Mouse (Mus musculus) kidney, postnatal 10 days (tissue): ENCODE results near the gene Shank2.
A peak's percentile ranks its signal among the peaks of the same experiment; 100 is the strongest.

Experiments used
- DNase-seq: peaks from one replicate; pipeline ENCODE4 v3.0.0; 2021; ENCODE audit warnings: mixed read lengths

Gene Shank2

DNA sequence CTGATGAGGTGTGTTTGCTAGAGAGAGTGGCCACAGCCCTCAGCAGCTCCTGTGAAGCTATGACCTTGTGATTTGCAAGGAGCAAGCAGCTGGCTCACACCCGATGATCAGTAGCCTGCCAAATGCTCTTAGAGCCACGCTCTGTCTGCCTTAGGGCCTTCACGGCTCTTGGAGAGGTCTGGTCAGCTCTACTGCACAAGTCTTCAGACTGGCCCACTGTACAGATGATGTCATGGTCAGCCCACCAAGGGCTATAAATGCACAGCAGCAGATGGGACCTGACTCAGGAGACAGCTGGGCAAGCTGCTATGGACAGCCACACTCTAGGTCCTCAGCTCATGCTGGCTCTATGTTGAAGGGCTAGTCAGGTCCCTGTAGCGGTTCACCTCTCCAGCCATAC is 376.5 kb downstream of the Shank2 start:
- DNase-seq, result no peak

DNA sequence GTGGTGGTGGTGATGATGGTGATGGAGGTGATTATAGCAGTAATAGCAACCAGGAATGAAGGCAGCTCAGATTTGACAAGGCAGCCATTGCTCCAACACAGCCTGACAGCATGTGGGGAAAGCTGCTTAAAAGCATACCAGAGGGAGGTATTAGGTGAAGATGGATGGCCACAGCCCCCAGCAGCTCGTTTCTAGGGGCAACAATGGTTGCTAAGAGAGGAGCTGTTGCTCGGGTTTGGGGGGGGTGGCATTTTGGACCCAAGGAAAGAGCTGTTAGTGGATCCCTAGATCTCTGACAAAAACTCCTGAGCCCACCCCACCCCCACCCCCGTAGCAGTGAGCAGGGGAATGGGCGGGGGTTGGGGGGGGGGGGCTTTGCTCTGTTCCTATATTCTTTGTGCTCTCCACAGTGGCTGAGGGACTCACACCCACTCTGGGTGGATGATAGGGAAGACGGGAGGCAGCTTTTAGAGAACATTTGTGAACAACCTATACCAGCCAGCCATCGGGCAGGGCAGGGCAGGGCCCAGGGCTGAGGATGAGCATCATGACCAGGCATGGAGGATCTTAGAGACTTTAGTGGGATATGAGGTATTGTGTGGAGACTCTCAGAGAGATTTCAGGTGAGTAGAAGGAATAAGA is 377.6 kb downstream of the Shank2 start:
- DNase-seq, result no peak

DNA sequence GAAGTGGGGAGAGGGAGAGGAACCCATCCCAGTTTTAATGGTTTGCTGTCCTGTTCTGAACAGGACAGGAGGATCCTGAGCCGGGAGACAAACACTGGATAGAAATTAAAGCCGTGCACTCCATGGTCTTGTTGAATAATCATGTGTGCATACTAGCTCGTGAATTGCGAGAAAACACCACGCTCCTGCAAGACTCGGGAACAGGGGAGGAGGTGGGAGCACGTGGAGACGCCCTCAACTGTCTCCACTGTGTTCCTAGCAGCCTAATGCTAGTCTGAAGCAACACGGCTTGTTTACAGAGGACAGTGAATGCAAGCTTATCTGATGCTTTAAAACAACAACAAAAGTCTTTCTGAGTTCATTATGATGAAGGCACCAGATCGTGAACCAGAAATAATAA is 379.9 kb downstream of the Shank2 start:
- DNase-seq, result no peak

DNA sequence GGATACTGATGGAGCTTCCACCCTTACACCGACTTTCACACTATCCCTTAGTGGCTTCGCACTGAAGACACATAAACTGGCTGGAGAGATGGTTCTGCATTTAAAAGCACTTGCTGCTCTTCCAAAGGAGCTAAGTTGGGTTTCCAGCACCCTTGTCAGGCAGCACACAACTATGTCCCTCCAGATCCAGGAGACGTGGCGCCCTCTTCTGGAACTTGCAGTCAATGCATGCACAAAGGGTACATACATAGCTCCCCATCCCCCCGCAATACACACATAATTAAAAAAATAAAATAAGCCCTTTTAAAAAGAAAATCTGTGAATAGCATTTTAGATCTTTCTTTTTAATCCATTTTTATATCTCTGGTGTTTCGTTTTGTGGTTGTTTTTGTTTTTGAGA is 385.8 kb downstream of the Shank2 start:
- DNase-seq, result no peak

DNA sequence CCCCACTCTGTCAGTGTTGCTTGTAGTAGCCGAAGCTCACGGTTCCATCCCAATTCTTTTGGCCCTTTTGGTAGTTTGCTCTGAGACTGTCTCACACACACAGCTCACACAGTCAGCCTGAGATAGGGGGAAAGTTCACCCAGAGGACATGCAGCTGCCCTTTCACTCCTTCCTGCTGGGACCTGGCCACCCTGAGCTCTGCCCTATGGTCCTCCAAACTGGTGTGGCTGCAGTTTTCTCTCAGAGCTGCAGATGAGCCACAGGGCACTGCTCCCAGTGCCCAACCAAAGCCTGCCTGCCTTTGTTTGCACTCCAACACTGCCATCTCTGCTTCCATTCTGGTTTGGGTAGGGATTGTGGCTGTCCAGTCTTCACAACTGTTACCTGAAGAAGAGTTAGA is 388.0 kb downstream of the Shank2 start:
- DNase-seq, result no peak

DNA sequence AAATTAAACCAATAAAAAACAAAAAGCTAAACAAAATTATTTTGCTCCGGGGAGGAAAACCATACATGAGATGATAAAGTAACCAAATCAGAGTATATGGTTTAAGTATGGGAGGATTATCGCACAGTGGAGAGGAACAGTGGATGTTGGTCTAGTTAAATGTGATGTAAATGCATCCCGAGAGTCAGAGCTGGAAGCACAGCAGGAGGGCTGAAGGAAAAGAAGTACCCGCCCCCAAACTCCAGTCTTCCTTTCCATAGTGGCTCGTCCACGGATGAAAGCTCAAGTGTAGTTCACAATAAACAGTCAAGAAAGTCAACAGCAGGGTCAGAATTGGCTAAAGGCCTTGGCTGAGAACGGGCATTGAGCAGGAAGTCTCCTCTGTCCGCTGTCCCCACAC is 388.9 kb downstream of the Shank2 start:
- no peak for DNase-seq

DNA sequence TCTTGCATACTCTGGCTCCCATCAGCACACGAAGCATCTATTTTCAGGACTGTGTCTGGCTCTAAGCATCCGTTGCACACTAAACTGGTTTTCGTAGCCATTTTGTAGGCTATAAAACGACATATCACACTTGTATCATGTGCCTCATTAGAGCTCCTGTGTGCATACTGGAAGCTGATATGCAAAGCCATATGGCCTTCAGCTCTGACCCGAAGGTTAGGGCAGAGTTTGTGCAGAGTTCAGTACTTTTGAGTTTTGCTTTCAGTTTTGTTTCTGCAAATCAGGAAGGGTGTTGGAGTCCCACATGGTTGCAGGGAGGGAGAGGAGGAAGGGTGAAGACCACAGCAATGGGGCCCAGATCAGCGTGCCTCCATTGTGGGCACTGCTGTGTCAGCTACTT is 390.0 kb downstream of the Shank2 start:
- DNase-seq, result no peak

DNA sequence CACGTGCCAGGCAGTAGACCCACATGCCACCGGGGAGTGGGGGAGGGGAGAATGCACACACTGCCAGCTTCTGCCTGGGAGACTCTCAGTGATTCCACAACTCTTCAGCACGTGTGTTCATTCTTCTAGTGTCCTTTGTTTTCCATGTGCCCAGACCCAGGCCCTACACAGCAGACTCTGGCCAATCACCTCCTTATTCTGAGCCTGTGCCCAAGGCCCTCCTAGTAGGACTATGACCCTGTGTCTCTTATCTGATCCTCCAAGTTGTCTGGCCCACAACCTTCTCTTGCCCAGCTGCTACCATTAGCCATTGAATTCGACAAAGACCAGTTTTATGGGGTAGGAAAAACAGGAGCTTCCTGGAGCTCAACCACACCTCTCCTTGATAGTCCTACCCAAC is 400.8 kb downstream of the Shank2 start:
- DNase-seq, result no peak

DNA sequence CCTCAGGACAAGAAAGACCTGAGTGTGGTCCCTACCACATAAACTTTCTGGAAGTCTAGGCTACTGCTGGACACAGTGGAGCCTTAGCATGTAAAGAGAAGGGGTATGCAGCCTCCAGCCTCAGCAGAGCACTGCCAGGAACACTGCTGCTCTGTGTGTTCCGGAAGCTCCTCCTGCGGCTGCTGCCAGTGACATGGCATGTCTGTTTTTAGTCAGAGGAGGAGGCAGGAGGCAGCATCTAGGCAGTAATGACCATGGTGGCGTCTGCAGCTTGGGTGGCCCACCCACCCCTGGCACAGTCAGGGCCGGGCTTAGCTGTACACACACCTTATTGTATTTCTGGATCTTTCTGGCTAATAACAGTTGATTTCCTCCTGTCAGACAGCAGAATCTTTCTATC is 405.9 kb downstream of the Shank2 start:
- DNase-seq, result no peak

DNA sequence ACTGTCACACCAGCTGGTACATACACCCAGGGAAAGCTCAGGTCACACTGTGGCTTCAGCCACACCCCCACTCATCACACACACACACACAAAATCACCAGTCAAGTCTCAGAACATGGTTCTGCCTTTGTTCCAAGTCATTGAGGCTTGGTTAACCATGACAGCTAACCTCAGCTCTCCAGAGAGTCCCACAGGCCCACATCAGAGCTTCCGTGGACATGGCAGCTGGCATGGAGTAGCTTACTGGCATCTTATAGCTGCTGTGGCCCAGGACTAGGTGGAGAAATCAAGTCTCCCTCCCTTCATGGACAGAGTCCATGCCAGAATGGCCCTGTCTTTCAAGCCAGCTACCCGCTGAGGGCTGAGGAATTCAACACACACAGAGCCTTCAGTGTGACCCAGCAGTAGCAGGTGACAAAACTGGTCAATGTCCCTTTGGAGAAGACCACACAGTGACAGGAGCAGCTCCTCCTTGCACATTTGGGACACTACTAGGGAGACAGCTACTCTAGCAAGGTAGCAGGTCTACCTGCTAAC is 406.8 kb downstream of the Shank2 start:
- no peak for DNase-seq

DNA sequence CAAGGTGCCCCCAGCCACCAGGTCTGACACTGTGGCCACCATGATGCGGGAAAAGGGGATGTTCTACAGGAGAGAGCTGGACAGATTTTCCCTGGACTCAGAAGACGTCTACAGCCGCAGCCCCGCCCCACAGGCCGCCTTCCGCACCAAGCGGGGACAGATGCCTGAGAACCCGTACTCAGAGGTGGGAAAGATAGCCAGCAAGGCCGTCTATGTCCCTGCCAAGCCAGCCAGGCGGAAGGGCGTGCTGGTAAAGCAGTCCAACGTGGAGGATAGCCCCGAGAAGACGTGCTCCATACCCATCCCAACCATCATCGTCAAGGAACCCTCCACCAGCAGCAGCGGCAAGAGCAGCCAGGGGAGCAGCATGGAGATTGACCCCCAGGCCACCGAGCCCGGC is 408.0 kb downstream of the Shank2 start:
- DNase-seq, result no peak

DNA sequence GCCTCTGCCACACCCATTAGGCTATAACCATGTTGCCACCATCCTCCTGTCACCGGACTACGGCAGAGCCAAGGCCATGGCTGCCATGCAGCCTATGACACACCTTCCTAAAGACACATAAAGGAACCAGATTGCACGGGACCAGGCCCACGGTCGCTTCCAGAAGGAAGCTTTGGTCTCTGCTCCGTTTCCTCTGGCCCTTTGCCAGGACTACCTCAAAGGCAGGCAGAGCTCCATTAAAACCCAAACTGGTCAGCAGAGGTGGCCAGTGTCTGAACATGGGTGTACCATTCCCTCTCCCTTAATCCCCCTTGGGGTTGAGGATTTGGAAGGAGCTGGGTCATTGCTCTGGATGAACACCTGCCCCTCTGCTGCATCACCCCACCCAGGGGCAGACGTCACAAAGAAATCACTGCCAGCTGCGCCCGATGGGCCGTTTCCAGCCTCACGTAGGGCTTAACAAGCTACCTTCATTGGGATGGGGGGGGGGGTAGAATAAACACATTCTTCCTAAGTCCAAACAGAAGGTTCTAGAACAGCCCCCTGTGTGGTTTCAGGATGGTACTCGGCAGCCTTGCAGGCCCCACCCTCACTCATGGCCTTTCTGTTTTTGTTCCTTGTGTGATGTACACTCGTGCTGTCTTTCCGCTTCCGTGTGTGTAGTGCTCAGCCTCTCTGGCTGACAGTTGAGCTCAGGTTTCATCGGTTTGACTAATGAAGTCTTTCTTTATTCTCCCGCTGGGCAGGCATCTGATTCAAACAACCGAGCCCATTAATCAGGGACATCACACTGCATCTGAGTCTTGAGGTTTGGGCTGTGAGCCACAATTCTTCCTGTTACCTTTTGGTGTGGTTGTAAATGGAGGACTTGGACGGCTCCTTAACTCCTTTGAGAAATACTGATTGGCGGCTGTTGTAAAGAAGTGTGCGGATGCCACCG is 410.5 kb downstream of the Shank2 start:
- peak; percentile 28 for DNase-seq

DNA sequence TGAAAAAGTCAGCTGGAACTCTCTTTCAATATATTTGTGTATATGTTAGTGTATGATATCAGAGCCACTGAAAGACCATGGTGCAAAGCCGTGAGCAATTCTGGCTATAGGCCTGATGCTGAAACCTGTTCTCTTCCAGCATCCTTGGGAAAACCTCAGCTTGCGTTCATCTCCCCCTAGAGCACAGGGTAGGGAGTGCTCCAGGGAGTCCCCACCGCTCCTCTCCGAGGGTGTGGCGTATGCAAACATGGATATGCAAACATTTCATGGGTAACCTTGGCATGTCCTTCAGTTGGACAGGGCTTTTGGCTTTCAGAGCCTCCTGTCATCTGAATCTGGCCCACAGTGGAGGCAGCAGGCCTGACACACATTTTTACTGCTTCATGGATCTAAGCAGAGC is 412.9 kb downstream of the Shank2 start:
- DNase-seq, result no peak

DNA sequence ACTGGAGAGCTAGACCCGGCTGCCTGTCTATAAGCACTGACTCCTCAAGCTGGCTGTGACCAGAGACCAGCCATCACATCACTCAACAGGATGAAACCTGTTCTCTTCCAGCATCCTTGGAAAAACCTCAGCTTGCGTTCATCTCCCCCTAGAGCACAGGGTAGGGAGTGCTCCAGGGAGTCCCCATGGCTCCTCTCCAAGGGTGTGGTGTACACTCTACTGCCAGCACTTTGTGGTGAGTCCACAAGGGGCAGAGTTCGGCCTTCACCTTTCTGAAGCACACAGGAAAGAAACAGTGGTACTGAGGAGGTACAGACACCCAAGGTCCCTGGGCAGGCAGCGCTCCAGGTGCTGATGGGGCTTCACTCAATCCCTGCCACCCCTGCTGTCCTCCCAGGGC is 414.1 kb downstream of the Shank2 start:
- peak; percentile 28 for DNase-seq

DNA sequence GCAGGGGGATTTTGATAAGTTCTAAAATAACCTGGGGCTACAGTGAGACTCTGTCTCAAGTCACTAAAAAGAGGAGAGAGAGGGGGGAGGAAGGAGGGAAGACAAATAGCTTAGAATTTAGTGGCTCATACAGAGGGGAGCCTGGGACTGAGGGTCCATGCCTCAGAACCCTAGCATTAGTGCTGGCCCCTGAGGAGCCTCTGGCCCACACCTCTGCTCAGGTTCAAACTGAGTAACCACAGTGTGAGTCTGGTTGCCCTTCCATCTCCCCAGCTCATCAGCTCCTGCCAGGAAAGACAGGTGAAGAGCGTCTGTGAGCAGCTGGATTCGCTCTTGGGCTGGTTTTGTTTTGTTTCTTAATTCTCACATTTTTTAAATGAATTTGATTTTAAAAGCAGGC is 415.5 kb downstream of the Shank2 start:
- no peak for DNase-seq

DNA sequence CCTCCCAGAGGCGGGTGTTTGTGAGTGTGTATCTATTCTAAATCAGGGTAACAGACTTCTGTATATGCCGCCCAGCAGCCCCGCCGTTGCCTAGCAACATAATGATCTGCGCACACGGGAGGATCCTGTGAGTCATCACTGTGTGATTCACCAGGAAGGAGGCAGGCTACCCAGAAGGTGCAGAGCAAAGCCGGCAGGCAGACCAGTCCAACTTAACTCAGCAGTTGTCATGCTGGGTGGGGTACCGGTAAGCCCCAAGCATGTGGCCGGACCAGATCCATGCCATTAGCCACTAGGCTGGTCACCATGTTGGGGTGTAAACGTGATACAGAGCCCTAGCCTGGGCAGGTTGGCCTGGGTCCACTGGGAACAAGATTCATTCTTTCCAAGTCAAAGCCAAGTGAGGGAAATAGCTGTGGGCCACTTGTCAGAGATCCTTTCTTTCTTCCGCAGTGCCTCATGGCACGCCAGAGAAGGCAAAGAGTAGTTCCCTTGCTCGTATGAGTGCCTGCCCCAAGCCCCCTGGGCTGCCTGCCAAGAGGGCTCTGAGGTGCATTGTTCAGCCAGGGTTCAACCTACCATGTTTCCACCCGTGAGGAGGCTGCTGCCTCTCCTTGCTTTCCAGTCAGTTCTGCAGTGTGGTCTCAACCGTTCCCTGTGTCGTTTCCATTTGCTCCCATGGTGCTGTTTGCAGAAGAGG is 416.1 kb downstream of the Shank2 start:
- DNase-seq, result peak; percentile 51

DNA sequence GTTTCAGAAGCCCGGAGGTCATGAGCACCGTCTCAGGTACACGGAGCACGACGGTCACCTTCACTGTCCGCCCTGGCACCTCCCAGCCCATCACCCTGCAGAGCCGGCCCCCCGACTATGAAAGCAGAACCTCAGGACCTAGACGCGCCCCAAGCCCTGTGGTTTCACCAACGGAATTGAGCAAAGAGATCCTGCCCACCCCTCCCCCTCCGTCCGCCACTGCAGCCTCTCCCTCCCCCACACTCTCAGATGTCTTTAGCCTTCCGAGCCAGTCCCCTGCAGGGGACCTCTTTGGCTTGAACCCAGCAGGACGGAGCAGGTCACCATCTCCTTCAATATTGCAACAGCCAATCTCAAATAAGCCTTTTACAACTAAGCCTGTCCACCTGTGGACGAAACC is 418.8 kb downstream of the Shank2 start:
- no peak for DNase-seq

DNA sequence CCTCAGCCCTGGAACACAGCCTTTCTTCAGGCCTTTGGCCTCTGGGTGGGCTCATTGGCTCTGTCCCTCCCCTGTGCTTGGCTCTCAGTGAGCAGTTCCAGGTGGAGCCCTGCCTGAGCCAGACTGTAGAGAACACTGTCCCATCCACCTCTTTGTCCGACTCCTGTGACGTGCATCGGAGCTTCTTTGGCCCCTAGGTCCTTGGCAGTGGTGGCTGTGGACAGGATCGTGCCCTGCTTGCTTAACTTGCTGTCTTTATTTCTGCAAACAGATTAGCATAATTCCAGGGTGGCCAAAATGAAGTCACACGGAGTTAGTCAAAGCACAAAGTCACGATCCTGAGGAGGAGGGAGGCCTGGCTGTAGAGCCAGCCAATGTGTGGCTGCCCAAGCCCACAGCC is 419.8 kb downstream of the Shank2 start:
- DNase-seq, result no peak

DNA sequence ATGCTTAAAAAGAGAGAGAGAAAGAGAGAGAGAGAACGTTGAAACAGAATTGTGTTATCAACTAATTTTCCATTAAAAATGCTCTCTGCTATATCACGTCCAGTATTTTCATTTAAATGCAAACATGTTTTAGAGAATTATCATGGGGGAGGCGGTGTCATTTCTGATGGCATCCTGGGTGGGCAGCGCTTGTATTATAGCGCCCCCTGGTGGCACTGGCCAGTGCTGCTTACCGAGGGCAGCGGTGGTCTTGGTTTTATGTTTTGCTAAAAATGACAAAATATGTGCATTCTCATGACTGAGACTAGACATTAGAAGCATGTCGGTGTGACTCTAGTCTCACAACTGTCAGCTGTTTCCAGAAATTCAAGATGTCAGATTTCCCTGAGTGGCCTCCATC is 424.2 kb downstream of the Shank2 start:
- peak; percentile 78 for DNase-seq

DNA sequence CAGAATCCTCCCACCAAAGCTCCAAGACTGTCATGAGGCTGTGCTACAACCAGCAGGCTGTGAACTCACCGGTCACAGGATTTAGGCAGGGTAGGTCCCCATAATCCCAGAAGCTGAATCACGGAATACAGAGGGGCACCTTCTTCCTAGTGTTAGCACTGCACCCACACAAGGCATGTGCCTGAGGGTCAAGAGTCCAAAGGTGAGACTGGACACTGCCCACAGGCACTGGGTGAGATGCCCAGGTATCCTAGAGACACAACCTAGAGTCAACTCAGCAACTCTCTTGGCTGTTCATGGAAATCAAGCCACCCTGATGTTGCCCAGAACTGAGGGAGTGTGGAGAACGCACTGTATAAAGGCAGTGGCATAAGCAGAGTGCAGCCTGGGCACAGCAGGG is 424.9 kb downstream of the Shank2 start:
- no peak for DNase-seq

DNA sequence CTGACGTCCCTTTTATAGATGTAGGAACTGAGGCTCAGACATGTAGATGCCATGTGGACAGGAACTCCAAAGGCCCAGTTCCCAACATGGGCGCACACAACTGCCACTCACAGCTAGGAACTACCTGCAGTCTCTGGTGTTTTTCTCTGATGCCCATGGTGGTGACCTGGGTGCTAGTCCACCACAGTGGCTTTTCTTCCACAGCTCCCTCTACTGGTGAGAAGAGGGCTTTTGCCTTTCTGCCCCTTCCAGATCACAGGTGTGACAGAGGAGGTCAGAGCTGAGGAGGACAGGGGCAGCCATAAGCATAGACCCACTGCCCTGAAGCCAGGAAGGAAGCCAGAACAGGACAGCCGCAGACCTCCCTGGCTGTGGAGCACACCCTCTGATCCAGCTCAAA is 425.7 kb downstream of the Shank2 start:
- no peak for DNase-seq

DNA sequence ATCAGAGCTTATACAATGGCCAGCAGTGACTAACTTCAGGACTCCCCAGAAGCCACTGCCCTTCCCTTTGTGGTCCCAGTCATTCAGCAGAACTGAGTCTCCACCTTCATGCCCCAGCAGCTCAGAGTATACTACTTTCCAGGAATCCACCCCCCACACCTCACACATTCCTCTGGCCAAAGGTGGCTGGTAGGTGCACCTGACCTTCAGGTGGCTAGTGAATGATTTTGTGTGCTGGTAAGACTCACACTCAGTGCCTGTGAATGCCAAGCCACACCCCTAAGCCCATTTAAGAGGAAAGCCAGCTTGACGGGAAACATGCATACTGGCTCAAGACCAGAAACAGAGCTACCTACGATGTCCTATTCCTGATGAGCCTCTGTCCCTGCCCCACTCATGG is 431.2 kb downstream of the Shank2 start:
- no peak for DNase-seq

DNA sequence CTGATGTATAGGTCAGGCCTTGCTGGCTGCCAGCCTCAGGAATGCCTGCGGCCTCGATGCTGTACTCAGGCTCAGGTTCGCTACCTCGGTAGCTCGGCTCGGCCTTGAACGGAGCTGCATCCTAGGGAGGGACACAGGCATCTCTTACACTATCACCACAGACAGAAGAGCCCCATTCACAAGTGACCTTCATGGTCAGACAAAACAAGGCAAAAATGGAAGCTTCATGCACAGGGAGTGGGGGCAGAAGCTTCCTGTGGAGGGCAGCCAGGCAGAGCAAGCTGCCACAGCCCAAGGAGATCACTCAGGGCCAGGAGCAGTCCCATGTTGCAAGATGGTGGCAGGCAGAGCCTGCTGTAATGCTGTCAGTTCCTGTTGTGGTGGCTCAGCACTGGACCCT is 437.1 kb downstream of the Shank2 start:
- DNase-seq, result no peak

DNA sequence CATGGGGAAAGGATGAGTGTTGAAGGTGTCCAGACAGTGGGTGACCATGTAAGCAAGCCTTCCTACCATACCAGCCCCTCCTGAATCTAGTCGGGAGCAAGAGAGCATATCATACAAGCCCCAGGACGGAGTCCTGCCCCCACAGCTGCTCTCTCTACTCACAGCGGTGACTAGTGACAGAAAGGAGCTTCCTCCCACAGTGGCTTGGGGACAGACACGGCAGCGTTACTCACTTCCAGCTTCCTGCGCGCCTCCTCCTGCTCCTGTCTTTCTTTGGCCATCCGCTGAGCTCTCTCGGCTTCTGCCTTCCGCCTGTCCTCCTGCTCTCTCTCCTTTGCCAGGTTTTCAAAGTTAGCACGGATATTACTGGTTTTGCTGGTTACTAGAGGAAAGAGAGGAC is 439.7 kb downstream of the Shank2 start:
- no peak for DNase-seq
